Mouse (Mus musculus): ENCODE measurements around the gene Prkaa1. TPM values are rescaled to one million over a fixed set of nuclear protein-coding genes. Genes with fewer than 3 reads are reported as not detected.
"Not testable (repeated sequence)": the region's sequence is repeated elsewhere in the genome, so short reads cannot be mapped to it uniquely, and the experiment has no call there.

Prkaa1 gene
- polyA plus RNA-seq, 1 experiment from 2014 or later = 17.1 TPM

DNA sequence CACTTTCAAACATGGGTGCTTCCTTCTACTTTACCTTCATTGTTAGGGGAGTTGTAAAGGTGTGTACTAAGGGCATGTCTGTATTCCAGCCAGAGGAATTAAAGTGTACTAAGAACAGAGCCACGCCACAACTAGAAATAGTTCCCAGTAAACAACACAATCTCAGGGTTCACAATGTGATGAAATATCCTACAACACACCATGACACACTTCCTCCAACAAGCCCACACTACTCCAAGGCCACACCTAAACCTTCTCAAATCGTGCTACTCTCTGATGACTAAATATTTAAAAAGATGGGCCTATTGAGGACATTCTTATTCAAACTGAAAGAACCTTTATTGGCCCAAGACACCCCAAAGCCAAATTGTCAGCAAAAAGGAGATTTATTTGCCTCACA, 16.2 kb upstream of the Prkaa1 start:
- Histone ChIP-seq H3K4me2 (ENCODE audit: low read depth, low read length) (no peak overlapping the region), H3K27ac (ENCODE audit: low read length) (no peak overlapping the region), H3K27me3 (ENCODE audit: control insufficient read depth, insufficient read depth, low read length) (no peaks in the 10 kb centered on the region), H3K9ac (ENCODE audit: low read length) (no peak overlapping the region), H3K36me3 (ENCODE audit: control insufficient read depth, insufficient read depth) (peaks cover 5% of the 10 kb centered on the region; the same call in 1 of the 2 replicates), H3K4me1 (ENCODE audit: control insufficient read depth, insufficient read depth, low read length) (no peaks in the 10 kb centered on the region), H3K9me3 (replicated peaks; ENCODE audit: control insufficient read depth, low read length) (no peaks in the 10 kb centered on the region), H3K4me3 (ENCODE audit: low read length) (no peak overlapping the region)
- no peak for ATAC-seq (replicated peaks; ENCODE audit: extremely low read depth, insufficient read depth, low FRiP score)
- WGBS = 75% methylated on average over 2 of the region's 2 CpGs

GRCm38 (mm10) chr15:5128176-5128940, 15.3 kb upstream of the Prkaa1 start:
- Histone ChIP-seq H3K27me3 (ENCODE audit: control insufficient read depth, insufficient read depth, low read length) (no peaks in the 10 kb centered on the region), H3K9me3 (replicated peaks; ENCODE audit: control insufficient read depth, low read length) (no peaks in the 10 kb centered on the region), H3K36me3 (ENCODE audit: control insufficient read depth, insufficient read depth) (peaks cover 5% of the 10 kb centered on the region; the same call in 1 of the 2 replicates), H3K27ac (ENCODE audit: low read length) (no peak overlapping the region), H3K4me1 (ENCODE audit: control insufficient read depth, insufficient read depth, low read length) (no peaks in the 10 kb centered on the region), H3K9ac (ENCODE audit: low read length) (no peak overlapping the region), H3K4me3 (ENCODE audit: low read length) (no peak overlapping the region), H3K4me2 (ENCODE audit: low read depth, low read length) (no peak overlapping the region)
- WGBS = 51% methylated on average over 5 of the region's 5 CpGs
- ATAC-seq (replicated peaks; ENCODE audit: extremely low read depth, insufficient read depth, low FRiP score) = no peak

DNA sequence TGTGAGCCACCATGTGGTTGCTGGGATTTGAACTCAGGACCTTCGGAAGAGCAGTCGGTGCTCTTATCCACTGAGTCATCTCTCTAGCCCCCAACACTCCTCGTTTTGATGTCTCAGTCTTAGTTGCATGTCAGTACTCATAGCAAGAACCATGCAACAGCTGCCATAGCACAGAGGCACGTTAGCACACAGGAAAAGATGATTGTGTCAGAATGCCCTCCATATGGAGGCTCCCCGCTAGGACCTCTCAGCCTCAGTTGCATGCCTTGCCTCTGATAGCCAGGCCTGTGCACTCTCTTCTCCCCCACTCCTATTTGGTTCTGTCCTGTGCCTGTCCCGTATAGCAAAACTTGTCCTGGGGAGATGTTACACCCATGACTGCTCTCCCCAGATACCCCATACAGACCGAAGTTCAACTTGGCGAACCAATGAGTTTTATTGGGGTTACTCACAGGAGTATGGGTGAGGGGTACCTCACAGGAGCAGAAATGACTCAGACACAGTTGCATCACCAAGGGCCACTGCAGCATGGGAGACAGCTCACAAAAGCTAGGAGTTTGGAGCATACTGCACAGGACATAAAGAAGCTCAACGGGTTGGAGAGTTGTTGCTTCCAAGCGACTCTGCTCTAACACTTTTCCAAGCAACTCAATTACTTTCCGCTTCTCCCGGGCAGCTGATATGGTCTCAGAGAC, 14.4 kb upstream of the Prkaa1 start:
- Histone ChIP-seq H3K9ac (ENCODE audit: low read length) (no peak overlapping the region), H3K27me3 (ENCODE audit: control insufficient read depth, insufficient read depth, low read length) (no peaks in the 10 kb centered on the region), H3K27ac (ENCODE audit: low read length) (no peak overlapping the region), H3K4me2 (ENCODE audit: low read depth, low read length) (no peak overlapping the region), H3K4me3 (ENCODE audit: low read length) (no peak overlapping the region), H3K36me3 (ENCODE audit: control insufficient read depth, insufficient read depth) (peaks cover 3% of the 10 kb centered on the region; the same call in 1 of the 2 replicates), H3K9me3 (replicated peaks; ENCODE audit: control insufficient read depth, low read length) (no peaks in the 10 kb centered on the region), H3K4me1 (ENCODE audit: control insufficient read depth, insufficient read depth, low read length) (no peaks in the 10 kb centered on the region)
- ATAC-seq (replicated peaks; ENCODE audit: extremely low read depth, insufficient read depth, low FRiP score) = no peak
- WGBS = 83% methylated on average over 12 of the region's 12 CpGs

DNA sequence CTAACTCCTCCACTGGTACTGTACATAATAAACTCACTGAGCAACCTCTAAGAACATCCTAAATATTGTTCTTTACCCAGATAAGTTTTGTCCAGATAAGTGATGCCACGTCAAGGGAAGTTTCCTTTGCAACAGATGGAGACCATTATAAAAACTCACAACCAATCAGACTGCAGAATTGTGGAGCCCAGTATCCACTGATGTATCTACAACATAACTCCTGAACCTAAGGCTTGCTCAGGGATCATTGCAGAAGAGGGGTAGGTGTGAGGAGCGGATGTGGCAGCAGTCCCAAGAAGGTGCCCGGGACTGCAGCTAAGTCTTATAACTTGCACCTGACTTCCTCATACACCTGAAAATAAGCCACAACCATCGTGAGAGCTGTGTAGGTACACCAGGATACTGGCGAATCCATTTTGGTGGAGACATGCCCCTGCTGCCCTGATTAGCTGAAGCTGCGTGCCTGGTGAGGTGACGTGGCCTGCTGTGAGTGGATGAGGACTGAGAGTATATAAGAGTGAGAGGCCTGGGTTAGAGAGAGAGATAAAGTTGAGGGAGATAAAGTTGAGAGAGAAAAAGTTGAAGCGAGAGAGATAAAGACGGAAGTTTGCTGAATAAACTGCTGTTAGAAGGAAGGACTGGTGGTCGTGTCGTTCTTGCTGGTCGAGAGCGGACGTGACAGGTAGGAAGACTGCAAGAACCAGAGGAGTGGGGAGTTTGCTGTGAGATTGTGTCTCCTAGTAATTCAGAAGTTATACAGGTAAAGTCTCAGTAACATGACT, 12.6 kb upstream of the Prkaa1 start:
- H3K4me2 ChIP-seq (ENCODE audit: low read depth, low read length); H3K4me1 ChIP-seq (ENCODE audit: control insufficient read depth, insufficient read depth, low read length); H3K36me3 ChIP-seq (ENCODE audit: control insufficient read depth, insufficient read depth); ATAC-seq (replicated peaks; ENCODE audit: extremely low read depth, insufficient read depth, low FRiP score); H3K27ac ChIP-seq (ENCODE audit: low read length); H3K4me3 ChIP-seq (ENCODE audit: low read length); H3K9ac ChIP-seq (ENCODE audit: low read length); H3K27me3 ChIP-seq (ENCODE audit: control insufficient read depth, insufficient read depth, low read length); H3K9me3 ChIP-seq (replicated peaks; ENCODE audit: control insufficient read depth, low read length): not testable (repeated sequence)
- 59% methylated on average over 14 of the region's 14 CpGs for WGBS

- ATAC-seq (replicated peaks; ENCODE audit: extremely low read depth, insufficient read depth, low FRiP score) = no peak
- Histone ChIP-seq H3K27me3 (ENCODE audit: control insufficient read depth, insufficient read depth, low read length) (no peaks in the 10 kb centered on the region), H3K36me3 (ENCODE audit: control insufficient read depth, insufficient read depth) (no peaks in the 10 kb centered on the region), H3K4me3 (ENCODE audit: low read length) (no peak overlapping the region), H3K27ac (ENCODE audit: low read length) (no peak overlapping the region), H3K4me2 (ENCODE audit: low read depth, low read length) (no peak overlapping the region), H3K9me3 (replicated peaks; ENCODE audit: control insufficient read depth, low read length) (no peaks in the 10 kb centered on the region), H3K4me1 (ENCODE audit: control insufficient read depth, insufficient read depth, low read length) (peaks cover 5% of the 10 kb centered on the region), H3K9ac (ENCODE audit: low read length) (no peak overlapping the region)
- 78% methylated on average over 3 of the region's 3 CpGs for WGBS
These were observed 10.4 kb upstream of the Prkaa1 start for GRCm38 (mm10) chr15:5133301-5133700.

DNA sequence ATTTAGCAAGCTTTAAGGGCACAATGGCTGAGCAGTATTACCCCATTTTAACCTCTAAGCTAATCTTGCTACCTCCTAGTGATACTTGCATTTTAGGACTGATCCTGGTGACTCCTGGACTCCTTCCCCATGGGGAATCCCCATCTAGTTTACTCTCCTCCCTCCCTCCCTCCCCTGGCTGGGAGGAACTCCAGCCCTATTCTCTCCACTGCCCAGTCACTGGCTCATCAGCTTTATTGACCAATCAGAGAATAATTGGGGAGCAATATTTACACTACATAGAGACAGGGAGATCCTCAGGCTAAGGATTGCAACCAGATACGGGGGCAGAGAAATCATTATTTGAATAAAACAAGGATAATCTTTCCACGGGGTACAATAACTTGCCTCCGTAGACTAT, 9.5 kb upstream of the Prkaa1 start:
- H3K9me3 ChIP-seq (replicated peaks; ENCODE audit: control insufficient read depth, low read length) = no peaks in the 10 kb centered on the region
- no peak for ATAC-seq (replicated peaks; ENCODE audit: extremely low read depth, insufficient read depth, low FRiP score)
- WGBS = 85% methylated on average over 3 of the region's 3 CpGs
- H3K27me3 ChIP-seq (ENCODE audit: control insufficient read depth, insufficient read depth, low read length) = no peaks in the 10 kb centered on the region
- H3K4me1 ChIP-seq (ENCODE audit: control insufficient read depth, insufficient read depth, low read length) = peaks cover 7% of the 10 kb centered on the region
- H3K9ac ChIP-seq (ENCODE audit: low read length) = no peak overlapping the region
- no peak overlapping the region for H3K4me3 ChIP-seq (ENCODE audit: low read length)
- no peak overlapping the region for H3K27ac ChIP-seq (ENCODE audit: low read length)
- H3K4me2 ChIP-seq (ENCODE audit: low read depth, low read length) = no peak overlapping the region
- no peaks in the 10 kb centered on the region for H3K36me3 ChIP-seq (ENCODE audit: control insufficient read depth, insufficient read depth)

DNA sequence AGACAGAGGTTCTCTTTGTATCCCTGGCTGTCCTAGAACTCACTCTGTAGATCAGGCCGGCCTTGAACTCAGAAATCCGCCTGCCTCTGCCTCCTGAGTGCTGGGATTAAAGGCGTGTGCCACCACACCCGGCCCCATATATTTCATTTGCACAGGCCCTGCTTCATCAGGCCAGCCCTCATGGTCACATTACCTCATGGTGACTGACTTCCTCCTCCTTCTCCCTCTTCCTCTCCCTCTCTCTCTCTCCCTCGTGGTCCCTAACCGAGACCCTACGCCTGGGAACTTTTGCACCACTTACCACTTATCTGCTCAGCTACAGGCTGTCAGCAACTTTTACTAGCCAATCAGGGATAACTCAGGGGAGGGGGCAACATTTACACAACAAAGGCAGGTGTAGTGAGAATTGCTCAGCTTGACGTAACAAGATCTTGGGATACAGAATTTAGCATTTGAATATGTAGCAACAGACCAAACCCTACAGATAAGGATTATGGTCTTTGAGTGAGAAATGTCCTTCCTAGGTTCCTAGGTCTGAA, 8.6 kb upstream of the Prkaa1 start:
- Histone ChIP-seq H3K9me3 (replicated peaks; ENCODE audit: control insufficient read depth, low read length) (no peaks in the 10 kb centered on the region), H3K4me1 (ENCODE audit: control insufficient read depth, insufficient read depth, low read length) (peaks cover 7% of the 10 kb centered on the region), H3K4me3 (ENCODE audit: low read length) (no peak overlapping the region), H3K27ac (ENCODE audit: low read length) (no peak overlapping the region), H3K4me2 (ENCODE audit: low read depth, low read length) (no peak overlapping the region), H3K27me3 (ENCODE audit: control insufficient read depth, insufficient read depth, low read length) (no peaks in the 10 kb centered on the region), H3K36me3 (ENCODE audit: control insufficient read depth, insufficient read depth) (no peaks in the 10 kb centered on the region), H3K9ac (ENCODE audit: low read length) (no peak overlapping the region)
- WGBS = 58% methylated on average over 8 of the region's 8 CpGs
- no peak for ATAC-seq (replicated peaks; ENCODE audit: extremely low read depth, insufficient read depth, low FRiP score)

DNA sequence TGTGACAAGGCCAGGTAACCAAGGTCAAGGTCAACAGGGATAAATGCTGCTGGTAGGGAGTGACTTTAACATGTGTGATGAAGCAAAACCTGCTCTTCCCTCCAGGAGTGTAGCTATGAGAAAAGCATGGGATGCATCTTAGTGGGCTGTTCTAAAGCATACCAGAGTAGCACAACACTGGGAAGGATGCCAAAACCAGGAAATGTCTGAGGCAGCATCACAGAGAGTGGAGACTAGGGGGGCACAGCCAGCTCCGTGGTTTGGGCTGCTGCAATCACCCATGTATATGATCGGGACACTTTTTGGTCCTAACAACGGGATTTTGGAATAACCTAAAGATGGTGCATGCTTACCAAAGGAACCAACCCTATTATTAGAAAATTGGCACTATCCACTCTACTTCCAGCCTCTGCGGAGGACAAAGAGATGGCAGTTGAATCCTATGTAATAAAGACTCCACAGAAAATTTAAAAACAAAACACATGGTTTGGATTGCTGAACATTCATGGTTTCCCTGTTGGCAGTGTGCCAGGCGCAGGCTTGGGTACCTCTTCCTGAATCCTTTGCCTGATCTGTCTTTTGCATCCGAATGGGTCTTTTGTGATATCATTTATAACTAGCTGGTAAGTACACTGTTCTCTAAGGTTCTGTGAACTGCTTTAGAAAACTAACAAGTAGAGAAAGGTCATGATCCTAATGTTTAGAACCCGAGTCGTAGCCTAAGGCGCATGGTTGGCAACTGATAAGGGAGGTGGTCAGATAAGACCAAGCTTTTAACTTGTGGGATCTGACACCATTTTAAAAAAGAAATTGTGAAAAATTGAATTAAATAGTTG, 5.4 kb upstream of the Prkaa1 start:
- H3K27me3 ChIP-seq (ENCODE audit: control insufficient read depth, insufficient read depth, low read length) = no peaks in the 10 kb centered on the region
- WGBS = 54% methylated on average over 9 of the region's 9 CpGs
- H3K4me1 ChIP-seq (ENCODE audit: control insufficient read depth, insufficient read depth, low read length) = peaks cover 7% of the 10 kb centered on the region
- H3K4me2 ChIP-seq (ENCODE audit: low read depth, low read length) = no peak overlapping the region
- no peak; the same call in 1 of the 2 replicates for ATAC-seq (replicated peaks; ENCODE audit: extremely low read depth, insufficient read depth, low FRiP score)
- H3K9me3 ChIP-seq (replicated peaks; ENCODE audit: control insufficient read depth, low read length) = no peaks in the 10 kb centered on the region
- no peak overlapping the region for H3K4me3 ChIP-seq (ENCODE audit: low read length)
- H3K9ac ChIP-seq (ENCODE audit: low read length) = no peak overlapping the region
- H3K36me3 ChIP-seq (ENCODE audit: control insufficient read depth, insufficient read depth) = no peaks in the 10 kb centered on the region
- no peak overlapping the region for H3K27ac ChIP-seq (ENCODE audit: low read length)

All from heart, embryonic 16.5 days (tissue).